Mouse (Mus musculus) heart, embryonic 13.5 days (tissue): ENCODE data around the gene Lce1i. TPM values are rescaled to one million over a fixed set of nuclear protein-coding genes. Genes with fewer than 3 reads are reported as not detected.

Experiments
- polyA plus RNA-seq: library from polyadenylated mRNA; unstranded; fragments of >200 nt; fragmentation: Nextera tagmentation; extraction: Ambion mirVana; gene quantifications from 2 replicates; pipeline ENCODE4 v1.2.1, GENCODE M21; 2015

The Lce1i gene
- polyA plus RNA-seq, 1 experiment from 2014 or later, result not detected

Other genes with a start within 250 kb of the Lce1i start
- not detected in 2 replicates for gene 2310046K23Rik, start 244.4 kb downstream of the Lce1i start, polyA plus RNA-seq
- not detected in 2 replicates for gene Ivl, start 205.2 kb downstream of the Lce1i start, polyA plus RNA-seq
- not detected in 2 replicates for gene Smcp, start 189.9 kb downstream of the Lce1i start, polyA plus RNA-seq
- not detected in 2 replicates for gene 2210017I01Rik, start 171.4 kb downstream of the Lce1i start, polyA plus RNA-seq
- gene Lce6a, start 157.2 kb downstream of the Lce1i start, polyA plus RNA-seq, result not detected in 2 replicates
- gene Lce1a1, start 130.6 kb downstream of the Lce1i start, polyA plus RNA-seq, result not detected in 2 replicates
- gene Lce1b, start 122.0 kb downstream of the Lce1i start, polyA plus RNA-seq, result not detected in 2 replicates
- gene Lce1a2, start 108.6 kb downstream of the Lce1i start, polyA plus RNA-seq, result not detected in 2 replicates
- not detected in 2 replicates for gene Lce1c, start 99.7 kb downstream of the Lce1i start, polyA plus RNA-seq
- gene Lce1d, start 91.7 kb downstream of the Lce1i start, polyA plus RNA-seq, result not detected in 2 replicates
- gene Lce1e, start 69.8 kb downstream of the Lce1i start, polyA plus RNA-seq, result not detected in 2 replicates
- not detected in 2 replicates for gene Lce1f, start 58.5 kb downstream of the Lce1i start, polyA plus RNA-seq
- not detected in 2 replicates for gene Gm38119, start 39.8 kb downstream of the Lce1i start, polyA plus RNA-seq
- gene Lce1g, start 26.6 kb downstream of the Lce1i start, polyA plus RNA-seq, result not detected in 2 replicates
- not detected in 2 replicates for gene Lce1h, start 13.8 kb downstream of the Lce1i start, polyA plus RNA-seq
- gene Lce1j, start 11.6 kb upstream of the Lce1i start, polyA plus RNA-seq, result not detected in 2 replicates
- not detected in 2 replicates for gene Lce1k, start 29.0 kb upstream of the Lce1i start, polyA plus RNA-seq
- not detected in 2 replicates for gene Kprp, start 48.3 kb upstream of the Lce1i start, polyA plus RNA-seq
- gene Lce1l, start 72.4 kb upstream of the Lce1i start, polyA plus RNA-seq, result not detected in 2 replicates
- gene 2310050C09Rik, start 91.3 kb upstream of the Lce1i start, polyA plus RNA-seq, result not detected in 2 replicates
- not detected in 2 replicates for gene Lce3a, start 147.3 kb upstream of the Lce1i start, polyA plus RNA-seq
- not detected in 2 replicates for gene Lce3b, start 154.1 kb upstream of the Lce1i start, polyA plus RNA-seq
- gene Lce3c, start 165.6 kb upstream of the Lce1i start, polyA plus RNA-seq, result not detected in 2 replicates
- not detected in 2 replicates for gene Lce3d, start 178.5 kb upstream of the Lce1i start, polyA plus RNA-seq
- gene Lce3e, start 188.2 kb upstream of the Lce1i start, polyA plus RNA-seq, result not detected in 2 replicates
- not detected in 2 replicates for gene Lce3f, start 213.3 kb upstream of the Lce1i start, polyA plus RNA-seq
- 0.43 TPM in 1 of 2 replicates, not detected in the other for gene Crct1, start 236.8 kb upstream of the Lce1i start, polyA plus RNA-seq
- gene Lce1m, start 240.2 kb upstream of the Lce1i start, polyA plus RNA-seq, result not detected in 2 replicates